Mouse (Mus musculus) heart, embryonic 16.5 days (tissue): ENCODE data around the gene Osbp. TPM values are rescaled to one million over a fixed set of nuclear protein-coding genes. Genes with fewer than 3 reads are reported as not detected.

Experiments
- microRNA-seq: library from miRNA; unstranded; fragments of <30 nt; microRNA quantifications from one replicate; pipeline ENCODE4, GENCODE M21; 2017
- polyA plus RNA-seq: library from polyadenylated mRNA; unstranded; fragments of >200 nt; fragmentation: Nextera tagmentation; extraction: Ambion mirVana; gene quantifications from 2 replicates; pipeline ENCODE4 v1.2.1, GENCODE M21; 2015

The Osbp gene
- polyA plus RNA-seq, 1 experiment from 2014 or later = 4.4 TPM

Small RNA genes within 50 kb of the gene (microRNA-seq; reads per million reads assigned to microRNA genes)
- 5.5 reads per million, percentile 20 among the genes with 10 or more reads in this experiment for gene Mir6994

Other genes starting within 250 kb of the Osbp start
- gene Gif, start 218.4 kb upstream of the Osbp start, polyA plus RNA-seq = not detected in 2 replicates
- 66.1 and 70.5 TPM in 2 replicates for gene Mrpl16, start 195.6 kb upstream of the Osbp start, polyA plus RNA-seq
- 6.2 and 6.4 TPM in 2 replicates for gene Stx3, start 146.5 kb upstream of the Osbp start, polyA plus RNA-seq
- not detected in 2 replicates for gene Olfr1417, start 126.7 kb upstream of the Osbp start, polyA plus RNA-seq
- gene Olfr1418, start 104.9 kb upstream of the Osbp start, polyA plus RNA-seq = not detected in 2 replicates
- gene Olfr1419, start 90.8 kb upstream of the Osbp start, polyA plus RNA-seq = not detected in 2 replicates
- 0.12 TPM in 1 of 2 replicates, not detected in the other for gene Olfr1420, start 79.4 kb upstream of the Osbp start, polyA plus RNA-seq
- gene Patl1, start 53.5 kb upstream of the Osbp start, polyA plus RNA-seq = 19.1 and 21.0 TPM in 2 replicates
- not detected in 2 replicates for gene Olfr1423, start 75.4 kb downstream of the Osbp start, polyA plus RNA-seq
- gene Olfr1424, start 96.7 kb downstream of the Osbp start, polyA plus RNA-seq = not detected in 2 replicates
- not detected in 2 replicates for gene Olfr1425, start 111.8 kb downstream of the Osbp start, polyA plus RNA-seq
- gene Olfr1426, start 126.1 kb downstream of the Osbp start, polyA plus RNA-seq = not detected in 2 replicates
- not detected in 2 replicates for gene Olfr1427, start 137.4 kb downstream of the Osbp start, polyA plus RNA-seq
- gene Olfr1428, start 150.0 kb downstream of the Osbp start, polyA plus RNA-seq = not detected in 2 replicates
- gene Olfr76, start 157.3 kb downstream of the Osbp start, polyA plus RNA-seq = not detected in 2 replicates
- gene Olfr1555-ps1, start 204.2 kb downstream of the Osbp start, polyA plus RNA-seq = not detected in 2 replicates
- gene Olfr1431, start 234.7 kb downstream of the Osbp start, polyA plus RNA-seq = not detected in 2 replicates